Mouse (Mus musculus) left cerebral cortex, adult 9 months (tissue): ENCODE measurements around the gene Ankrd31.
A peak's percentile ranks its signal among the peaks of the same experiment; 100 is the strongest.
"Not testable (repeated sequence)": the region's sequence is repeated elsewhere in the genome, so short reads cannot be mapped to it uniquely, and the experiment has no call there.

Source experiments
- DNase-seq, 2 experiments: peaks; one replicate each; pipeline ENCODE4 v3.0.0; 2022; ENCODE audit warnings: low spot score in 2 of 2

Ankrd31 gene

DNA sequence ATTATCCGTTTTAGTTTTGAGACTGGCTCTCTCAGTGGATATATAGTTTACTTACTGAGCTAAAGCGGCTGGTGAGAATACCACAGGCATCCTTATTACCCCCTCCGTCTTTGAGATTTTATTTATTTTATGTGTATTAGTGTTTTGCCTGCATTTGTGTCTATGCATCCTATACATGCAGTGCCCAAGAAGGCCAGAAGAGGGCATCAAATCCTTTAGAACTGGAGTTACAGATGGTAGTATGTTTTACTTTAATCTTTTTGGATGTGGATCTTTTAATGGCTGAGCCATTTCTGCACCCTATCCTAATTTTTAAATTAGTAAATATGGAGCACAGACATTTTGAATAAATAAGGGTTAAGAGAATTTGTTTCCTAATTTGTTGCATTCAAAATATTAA, 107.1 kb downstream of the Ankrd31 start:
- peak; percentile 6 to 87 for DNase-seq

DNA sequence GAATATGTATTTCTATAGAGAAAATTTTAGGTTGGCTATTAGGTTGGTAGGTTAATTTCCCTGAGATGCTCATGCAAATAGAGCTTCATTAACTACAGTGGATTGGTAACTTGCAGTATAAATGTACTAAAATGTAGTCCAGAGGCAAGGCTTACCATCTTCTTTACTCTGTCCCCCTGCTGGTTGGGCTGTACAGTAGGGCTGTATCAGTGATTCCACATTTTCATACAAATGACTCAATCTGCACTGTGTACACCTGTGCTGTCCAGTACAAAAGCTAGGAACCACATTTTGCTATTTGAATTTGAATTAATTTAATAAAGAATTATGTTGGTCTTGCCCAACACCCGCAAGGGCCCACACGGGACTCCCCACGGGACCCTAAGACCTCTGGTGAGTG, 111.1 kb downstream of the Ankrd31 start:
- DNase-seq: no peak

DNA sequence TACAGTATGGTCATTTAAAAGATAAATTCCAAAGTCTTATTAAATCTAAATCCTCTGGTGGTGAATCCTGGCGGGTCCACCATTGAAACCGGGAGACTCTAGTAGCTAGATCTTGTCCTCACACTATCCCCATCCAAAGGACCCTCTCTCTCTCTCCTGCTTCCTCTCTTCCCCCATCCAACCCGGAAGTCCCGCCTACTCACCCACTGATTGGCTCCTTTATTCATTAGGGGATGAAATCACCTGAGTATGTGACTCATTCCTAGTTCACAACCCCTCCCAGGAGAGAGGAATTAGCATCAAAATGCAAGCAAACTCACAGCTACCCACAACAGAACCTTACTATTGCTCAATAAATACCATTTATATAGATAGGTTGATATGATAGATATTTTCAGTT, 122.7 kb downstream of the Ankrd31 start:
- no peak for DNase-seq

DNA sequence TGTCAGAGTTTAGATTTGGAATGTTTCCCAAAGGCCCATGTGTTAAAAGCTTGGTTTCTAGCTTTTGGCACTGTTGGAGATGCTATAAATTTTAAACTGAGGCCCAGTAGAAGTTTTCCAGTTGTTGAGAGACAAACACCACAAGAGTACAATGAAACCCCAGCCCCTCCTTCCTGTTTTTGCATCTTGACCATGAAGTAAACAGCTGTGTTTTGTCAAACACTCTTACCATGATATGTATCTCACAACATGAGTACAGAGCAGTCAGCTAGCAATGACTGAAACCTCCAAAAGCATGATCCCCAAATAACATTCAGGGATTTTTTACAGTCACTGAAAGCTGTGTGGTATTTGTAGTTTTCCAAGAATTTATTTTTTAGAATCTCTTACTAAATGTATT, 126.0 kb downstream of the Ankrd31 start:
- DNase-seq: no peak

DNA sequence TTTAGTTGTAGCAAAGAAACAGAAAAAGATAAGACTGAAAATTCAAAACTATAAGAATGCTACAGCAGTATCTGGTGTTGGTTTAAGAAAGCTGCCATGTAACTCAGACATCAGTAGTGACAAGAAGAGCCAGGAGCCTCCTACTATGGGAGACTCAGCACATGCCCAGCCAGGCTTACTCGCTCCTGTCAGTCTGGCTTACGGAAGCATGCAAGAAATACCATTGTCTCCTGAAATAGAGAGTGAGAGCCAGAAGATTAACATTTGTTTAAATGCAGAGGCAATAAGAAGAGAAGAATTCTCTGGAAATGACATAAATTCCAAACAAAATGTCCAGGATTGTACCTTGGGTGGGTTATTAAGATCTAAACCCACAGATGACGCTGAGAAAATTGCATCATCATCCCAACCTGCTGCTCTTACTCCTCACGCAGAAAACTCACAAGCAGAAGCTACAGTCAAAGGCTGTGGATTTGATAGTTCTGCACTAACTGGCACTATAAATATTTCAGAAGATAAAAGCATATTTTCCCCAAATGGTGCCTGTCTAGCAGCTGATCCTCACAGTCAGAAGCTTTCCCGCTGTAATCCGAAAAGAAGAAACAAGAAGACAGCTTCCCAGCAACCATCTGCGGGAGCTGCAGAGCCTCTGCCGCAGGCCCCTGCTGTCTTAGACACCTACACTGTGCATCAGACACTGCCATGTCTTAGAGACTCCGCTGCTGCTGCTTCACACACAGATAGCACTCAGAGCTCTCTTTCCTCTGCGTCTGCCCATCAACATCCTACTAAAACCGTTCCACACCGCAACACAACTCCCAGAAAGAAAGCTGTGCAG, 130.4 kb downstream of the Ankrd31 start:
- DNase-seq: peak; percentile 2 to 43

DNA sequence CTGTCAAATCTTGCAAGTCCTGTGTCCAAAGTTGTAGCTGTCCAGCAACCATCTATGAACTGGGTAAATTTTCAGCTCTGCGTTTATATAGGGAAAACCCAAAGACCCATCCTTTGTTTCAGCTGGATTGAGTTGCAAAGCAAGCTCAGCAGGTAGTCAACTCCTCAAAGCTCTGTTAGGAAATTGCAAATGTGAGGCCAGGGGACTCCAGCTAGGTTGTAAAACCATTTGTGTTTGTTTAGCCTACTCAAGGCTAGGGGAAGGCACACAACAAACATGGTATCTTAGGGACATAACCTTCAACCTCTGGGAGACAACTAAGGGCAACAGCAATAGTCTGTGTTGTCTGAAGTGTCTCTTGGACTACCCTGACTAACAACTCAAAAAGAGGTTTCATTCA, 136.5 kb downstream of the Ankrd31 start:
- no peak for DNase-seq

DNA sequence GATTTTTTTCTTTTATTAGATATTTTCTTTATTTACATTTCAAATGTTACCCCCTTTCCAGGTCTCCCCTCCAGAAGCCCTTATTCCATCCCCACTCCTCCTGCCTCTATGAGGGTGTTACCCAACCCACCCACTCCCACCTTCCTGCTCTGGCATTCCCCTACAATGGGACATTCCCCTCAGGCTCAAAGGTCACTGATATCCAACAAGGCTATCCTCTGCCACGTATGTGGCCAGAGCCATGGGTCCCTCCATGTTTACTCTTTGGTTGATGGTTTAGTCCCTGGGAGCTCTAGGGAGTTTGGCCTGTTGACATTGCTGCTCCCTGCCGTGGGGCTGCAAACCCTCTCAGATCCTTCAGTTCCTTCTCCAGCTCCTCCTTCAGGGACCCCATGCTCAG, 141.9 kb downstream of the Ankrd31 start:
- no peak for DNase-seq

DNA sequence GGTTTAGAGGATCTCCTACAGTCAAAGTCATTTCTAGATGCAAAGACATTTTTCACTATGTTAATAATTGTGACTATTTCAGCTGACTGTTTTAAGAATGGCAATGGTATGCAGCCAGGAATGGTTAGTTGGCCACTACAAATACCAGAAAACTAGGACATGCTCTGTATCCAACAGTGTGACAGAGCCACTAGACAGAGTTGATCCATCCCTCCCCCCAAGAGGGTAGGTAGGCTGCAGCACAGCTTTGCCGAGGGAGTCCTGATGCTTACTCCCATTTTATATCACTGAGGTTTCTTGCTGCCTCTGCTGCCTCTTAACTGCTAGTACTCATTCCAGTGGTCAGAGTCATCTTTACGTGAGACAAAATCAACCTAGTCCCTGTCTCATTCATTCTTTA, 147.1 kb downstream of the Ankrd31 start:
- no peak for DNase-seq

DNA sequence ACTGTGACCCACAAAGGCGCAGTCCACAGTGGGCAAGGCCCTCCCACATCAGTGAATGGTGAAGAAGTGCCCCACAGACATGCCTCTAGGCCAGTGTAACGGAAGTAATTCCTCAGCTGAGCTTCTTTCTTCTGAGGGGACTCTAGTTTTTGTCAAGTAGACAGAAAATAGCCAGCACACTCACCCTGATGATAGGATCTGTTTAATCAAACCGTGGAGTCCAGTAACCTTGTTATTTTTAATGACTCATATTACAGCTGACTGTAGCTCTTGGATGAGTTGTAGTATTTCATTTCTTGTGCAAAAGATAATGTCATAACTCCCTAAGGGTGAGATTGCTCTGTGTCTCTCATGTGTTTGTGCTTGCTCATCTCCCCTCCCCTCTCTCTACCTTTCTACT, 158.6 kb downstream of the Ankrd31 start:
- no peak for DNase-seq

DNA sequence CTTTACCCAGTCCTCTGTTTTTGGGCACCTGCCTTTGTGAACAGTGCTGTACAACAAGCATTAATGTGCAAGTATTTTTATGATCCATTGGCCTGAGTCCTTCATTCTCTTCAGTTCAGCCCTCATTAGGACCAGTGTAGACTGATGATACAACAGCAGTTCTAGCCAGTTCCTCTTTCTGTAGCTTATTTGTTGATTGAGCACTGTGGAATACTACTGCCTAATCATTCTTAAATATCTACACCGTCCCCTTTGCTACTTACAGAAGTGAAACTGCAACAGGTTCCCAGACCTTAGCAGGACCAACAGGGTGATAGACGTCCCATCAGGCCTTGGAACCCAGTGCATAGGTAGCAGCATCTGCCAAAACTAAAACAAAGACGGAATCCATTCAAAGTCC, 163.1 kb downstream of the Ankrd31 start:
- no peak for DNase-seq

DNA sequence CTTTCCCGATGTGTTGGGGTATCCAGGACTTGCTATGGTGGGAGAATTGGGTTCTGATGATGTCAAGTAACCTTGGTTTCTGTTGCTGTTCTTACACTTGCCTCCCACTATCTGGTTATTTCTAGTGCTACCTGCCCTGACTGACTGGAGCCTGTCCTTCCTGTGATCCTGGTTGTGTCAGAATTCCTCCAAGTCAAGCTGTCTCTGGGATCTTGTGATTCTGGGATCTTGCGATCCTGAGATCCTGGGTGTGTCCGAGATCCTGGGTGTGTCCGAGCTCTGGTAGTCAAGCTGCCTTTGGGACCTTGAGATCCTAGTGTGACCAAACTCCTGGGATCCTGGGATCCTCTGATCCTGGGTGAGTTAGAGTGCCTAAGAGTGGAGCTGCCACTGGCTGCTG, 175.1 kb downstream of the Ankrd31 start:
- DNase-seq: not testable (repeated sequence)

DNA sequence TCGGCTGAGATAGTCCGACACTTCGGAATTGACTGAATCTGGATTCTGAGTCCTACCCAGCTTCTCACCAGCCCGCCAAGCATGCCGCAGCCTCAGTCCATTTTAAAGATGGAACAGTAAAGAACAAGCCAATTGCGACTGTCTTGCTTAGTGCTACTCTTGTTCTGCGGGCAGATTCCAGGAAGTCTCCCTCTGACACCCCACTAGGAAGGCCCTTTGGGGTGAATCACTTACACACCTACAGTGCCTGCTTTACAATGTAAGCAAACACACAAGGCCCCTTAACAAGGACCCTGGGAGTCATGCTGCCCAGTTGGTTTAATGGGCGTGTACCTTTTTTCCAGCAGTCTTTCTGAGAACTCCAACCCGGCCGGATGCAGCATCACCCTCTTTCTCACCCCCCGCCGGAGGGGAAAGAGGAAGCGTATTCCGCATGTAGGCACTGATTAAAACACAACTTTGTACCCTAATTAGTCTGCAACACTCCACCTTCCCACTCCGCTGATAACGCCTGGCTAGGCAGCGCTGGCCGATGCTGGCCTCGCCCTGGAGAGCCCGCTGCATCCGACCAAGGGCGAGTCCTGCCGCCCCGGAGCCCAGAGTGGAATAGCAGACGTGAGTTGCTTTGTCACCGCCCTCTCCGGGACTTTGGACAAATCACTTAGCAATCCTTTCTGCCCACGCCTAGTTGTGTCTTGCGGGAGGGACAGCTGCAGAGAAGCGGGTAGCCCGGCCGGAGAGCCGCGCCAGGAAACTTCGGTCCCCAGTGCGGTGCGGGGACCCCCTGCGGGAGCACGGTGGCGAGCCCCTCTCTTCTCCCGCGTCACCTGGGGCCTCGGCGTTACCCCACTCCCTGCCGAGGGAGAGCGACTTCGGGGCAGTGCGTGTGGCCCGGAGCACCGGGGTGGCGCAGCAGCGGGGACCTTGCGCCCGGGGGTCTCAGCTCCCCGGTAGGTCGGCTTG, 176.2 kb downstream of the Ankrd31 start, which contains the start of gene Gcnt4:
TSS of gene Gcnt4 (plus strand) at position 691 of the 963 bp plus-strand sequence.
- no peak for DNase-seq

DNA sequence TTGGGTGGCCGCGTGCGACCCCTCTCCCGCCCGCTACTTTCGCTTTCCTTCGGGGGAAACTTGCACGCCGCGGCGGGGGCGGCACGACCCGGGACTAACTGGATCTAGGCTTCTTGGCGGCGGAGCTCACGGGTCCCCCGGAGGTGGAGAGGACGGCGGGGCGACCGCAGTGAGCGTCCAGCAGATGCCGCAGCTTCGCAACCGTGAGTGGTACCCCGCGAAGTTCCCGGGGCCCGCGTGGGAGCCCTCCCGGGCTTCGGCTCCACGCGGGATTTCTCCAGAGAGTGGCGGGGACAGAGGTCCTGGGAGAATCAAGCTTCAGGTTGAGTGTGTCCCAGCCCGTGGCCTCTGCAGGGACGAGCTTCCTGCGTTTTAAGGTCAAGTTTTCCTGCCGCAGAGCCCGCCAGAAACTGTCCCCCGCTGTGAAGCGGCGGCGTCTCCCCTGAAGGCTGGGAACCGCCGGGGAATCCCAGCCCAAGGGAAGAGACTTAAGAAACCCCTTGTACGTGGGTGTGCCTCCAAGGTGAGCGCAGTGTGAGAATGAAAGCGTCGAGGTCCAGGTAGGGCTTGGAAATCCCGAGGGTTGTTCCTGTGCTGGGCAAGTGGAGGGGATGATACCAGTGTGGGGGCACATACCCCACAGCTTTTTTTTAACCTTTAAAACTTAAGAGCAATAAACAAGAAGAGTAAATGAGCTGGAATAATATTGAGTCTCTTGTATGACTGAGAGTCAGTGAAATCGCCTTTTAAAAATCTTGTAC, 177.1 kb downstream of the Ankrd31 start:
- DNase-seq: no peak

DNA sequence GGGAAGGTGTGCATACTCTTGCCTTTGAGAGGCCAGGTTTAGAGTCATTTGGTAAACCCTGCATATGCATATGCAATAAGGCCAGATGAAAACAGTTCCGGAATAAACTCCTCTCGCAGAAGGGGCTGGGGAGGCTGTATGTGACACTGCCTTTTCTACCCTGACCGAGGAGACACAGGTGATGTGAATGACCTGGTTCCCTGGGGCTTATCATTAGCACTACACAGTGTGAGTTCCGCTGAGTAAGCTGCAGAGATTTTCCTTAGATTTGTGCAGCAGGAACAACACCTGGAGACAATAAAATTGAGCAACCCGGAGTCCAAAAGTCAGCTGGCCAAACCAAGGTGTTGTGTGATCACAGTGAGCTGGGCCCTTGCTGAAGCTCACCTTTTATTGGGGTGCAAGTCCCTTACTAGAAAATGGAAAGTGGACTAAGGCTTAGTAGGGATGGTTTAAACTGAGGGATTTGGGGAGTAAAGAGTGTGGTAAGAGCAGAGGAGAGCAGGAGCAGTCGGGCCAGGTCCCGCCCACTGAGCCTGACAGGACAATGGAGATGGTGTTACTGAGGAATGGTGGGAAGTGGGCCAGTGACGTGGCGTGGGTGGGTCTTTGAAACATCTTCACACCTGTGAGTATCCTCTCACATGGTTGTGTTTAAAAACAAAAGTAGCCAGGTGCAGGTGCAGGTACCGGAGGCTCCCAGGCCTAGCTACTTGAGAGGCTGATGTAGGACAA, 178.1 kb downstream of the Ankrd31 start:
- no peak for DNase-seq

DNA sequence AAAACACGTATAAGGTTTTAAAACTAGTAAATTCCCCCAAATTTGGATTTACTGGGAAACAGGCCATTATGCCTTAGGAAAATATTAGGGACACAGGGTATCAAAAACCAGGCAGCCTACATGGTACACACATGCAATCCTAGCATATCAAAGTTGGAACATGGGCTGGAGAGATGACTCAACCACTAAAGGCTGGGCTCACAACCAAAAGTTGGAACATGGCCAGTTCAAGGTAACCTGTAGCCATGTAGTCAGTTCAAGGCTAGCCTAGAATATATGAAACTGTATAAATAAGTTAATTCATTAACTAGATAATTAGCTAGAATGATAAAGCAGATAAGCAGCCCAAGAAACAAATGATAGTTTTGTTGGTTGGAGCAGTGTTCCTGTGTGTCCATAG, 179.7 kb downstream of the Ankrd31 start:
- no peak for DNase-seq

DNA sequence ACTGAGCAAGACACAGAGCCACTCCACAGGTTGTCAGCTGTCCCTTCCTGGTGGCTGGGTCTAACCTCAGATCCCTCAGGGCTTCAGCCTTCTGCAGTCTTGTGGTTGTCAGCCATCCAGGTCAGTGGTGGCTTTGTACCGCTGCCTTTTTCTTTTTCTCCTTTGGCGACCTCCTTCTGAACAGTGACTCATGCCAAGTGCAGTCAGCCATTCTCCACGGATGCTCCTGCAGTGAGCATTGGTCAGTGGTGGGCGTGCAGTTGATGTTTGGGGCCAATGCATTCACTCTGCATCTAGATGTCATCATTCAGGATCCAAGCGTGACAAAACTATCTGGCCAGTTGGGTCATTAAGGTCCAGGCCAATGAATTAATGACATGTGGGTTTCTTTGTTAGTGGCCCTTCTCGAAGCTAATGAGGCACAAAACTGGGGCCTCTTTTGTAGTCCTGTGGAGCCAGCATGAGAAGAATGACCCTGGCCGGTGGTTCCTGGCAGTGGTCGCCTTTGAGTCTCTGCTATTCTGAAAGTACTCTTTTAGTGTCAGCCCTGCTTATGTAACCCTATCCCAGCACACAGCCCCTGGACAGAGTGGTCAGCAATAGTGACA, 180.5 kb downstream of the Ankrd31 start:
- peak in 1 of 2 experiments; percentile 50 for DNase-seq

DNA sequence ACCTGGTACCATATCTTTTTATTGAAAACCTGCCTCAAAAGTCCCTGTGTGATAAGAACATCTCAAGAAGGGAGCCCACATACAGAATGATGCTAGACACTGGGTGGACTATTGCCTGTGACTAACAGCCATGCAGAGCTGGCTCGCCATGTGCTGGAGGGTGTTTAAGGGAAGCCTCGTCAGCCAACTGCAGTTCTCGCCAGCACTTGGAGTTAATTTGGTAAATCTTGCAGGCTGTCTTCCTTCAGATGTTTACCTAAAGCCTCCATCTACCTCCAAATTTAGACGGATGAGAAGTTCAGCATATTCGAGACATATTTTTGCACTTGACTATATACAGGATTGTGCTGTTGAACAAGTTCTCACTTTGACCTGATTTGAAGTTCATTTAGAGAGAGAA, 184.7 kb downstream of the Ankrd31 start:
- peak; percentile 71 to 84 for DNase-seq

DNA sequence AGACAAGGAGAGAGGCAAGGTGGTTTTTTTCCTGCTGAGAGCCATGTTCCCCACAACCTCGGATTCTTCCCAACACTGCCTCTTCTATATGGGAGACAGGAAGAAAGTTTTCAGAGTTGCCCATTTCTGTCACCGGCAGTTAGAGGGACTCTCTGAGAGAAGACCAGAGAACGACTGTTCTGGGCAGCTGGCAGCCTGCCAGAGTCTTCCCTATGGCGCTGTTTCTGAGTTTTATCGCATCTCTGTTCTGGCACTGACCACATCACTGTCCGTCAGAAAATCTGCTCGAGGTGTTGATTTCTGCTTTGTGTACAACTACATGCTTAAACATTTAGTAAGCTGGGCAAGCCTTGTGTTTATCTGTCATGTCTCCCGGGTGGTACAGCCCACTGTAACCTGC, 185.3 kb downstream of the Ankrd31 start:
- DNase-seq: no peak

DNA sequence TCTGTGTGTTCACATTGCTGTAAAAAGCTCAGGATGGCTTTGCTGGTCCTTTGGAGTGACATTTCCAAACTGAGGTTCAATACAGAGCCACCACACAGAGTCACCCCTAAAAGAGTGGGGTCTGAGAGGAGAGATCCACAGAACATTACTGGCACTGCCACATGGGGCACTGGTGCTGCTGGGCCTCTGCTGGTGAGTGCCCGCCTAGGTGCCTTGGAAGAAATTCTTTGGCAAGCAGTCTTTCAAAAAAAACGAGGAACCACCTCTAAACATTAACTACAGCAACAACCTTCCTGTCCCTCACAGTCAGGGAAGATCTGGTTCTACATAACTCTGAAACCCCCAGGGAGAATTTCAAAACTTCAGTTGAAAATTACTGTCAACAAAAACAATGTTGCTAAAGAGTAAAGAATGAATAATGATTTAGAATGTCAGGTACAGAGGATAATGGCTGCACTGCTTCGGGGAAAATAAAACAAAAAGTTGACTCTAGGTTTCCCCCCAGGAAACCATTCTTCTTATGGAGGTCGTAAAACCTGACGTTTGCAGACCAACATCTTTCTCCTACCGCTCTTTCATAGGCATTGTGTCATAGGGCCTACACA, 188.2 kb downstream of the Ankrd31 start:
- no peak for DNase-seq

DNA sequence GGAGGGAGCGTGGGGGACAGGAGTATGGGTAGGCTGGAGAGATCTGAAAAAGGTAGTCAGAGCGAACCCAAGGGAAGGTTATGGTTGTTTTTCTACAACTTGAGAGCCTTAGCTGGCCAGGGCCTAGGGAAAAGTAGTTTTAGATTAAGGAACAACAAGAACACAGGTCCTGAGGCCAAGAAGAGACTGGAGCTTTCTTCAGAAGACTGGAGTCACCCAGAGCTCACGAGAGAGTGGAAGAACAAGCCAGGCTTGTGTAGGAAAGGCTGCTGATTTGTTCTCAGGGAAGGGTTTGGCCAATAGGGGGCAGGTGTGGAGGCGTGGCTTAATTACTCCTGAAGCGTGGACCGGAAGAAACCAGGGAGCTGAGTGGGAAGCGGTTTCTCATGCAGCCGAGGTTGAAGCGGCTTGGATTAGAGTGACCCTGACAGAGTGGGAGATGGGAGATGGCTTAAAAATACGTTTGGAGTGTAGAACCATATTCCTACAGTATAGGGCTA, 189.0 kb downstream of the Ankrd31 start:
- no peak for DNase-seq
